Mouse (Mus musculus): ENCODE measurements around the gene Alg6. TPM values are rescaled to one million over a fixed set of nuclear protein-coding genes. Genes with fewer than 3 reads are reported as not detected.

The Alg6 gene
- polyA plus RNA-seq, 1 experiment from 2014 or later = 27.6 TPM

GRCm38 (mm10) chr4:99717905-99718304 is 2.4 kb downstream of the Alg6 start:
- ATAC-seq (replicated peaks; ENCODE audit: low FRiP score) (no peak), DNase-seq (ENCODE audit: low spot score) (no peak)
- no peak overlapping the region for H3K4me2 ChIP-seq
- H3K36me3 ChIP-seq (ENCODE audit: control insufficient read depth, insufficient read depth, low read length) = no peaks in the 10 kb centered on the region
- no peaks in the 10 kb centered on the region for H3K27me3 ChIP-seq (replicated peaks; ENCODE audit: control insufficient read depth, insufficient read depth, low read length)
- no peak overlapping the region for H3K27ac ChIP-seq (ENCODE audit: low read depth, low read length)
- 49% methylated on average over 4 of the region's 4 CpGs for WGBS
- H3K4me1 ChIP-seq (replicated peaks; ENCODE audit: control insufficient read depth, insufficient read depth, low read length) = 0 out of 2 replicates have a peak, but pooled peaks cover 5% of the 10 kb centered on the region
- no peak overlapping the region for H3K9ac ChIP-seq (ENCODE audit: low read depth, low read length)
- H3K4me3 ChIP-seq (ENCODE audit: low read depth, low read length) = no peak overlapping the region
- H3K9me3 ChIP-seq (ENCODE audit: control insufficient read depth, low read length) = no peaks in the 10 kb centered on the region

- H3K4me3 ChIP-seq (ENCODE audit: low read depth, low read length) = no peak overlapping the region
- no peaks in the 10 kb centered on the region for H3K27me3 ChIP-seq (replicated peaks; ENCODE audit: control insufficient read depth, insufficient read depth, low read length)
- H3K9me3 ChIP-seq (ENCODE audit: control insufficient read depth, low read length) = no peaks in the 10 kb centered on the region; the same call in 1 of the 2 replicates
- no peak overlapping the region for H3K27ac ChIP-seq (ENCODE audit: low read depth, low read length)
- H3K9ac ChIP-seq (ENCODE audit: low read depth, low read length) = no peak overlapping the region
- 92% methylated on average over 4 of the region's 4 CpGs for WGBS
- H3K36me3 ChIP-seq (ENCODE audit: control insufficient read depth, insufficient read depth, low read length) = peaks cover 24% of the 10 kb centered on the region
- no peak overlapping the region for H3K4me2 ChIP-seq
- DNase-seq (ENCODE audit: low spot score) (no peak), ATAC-seq (replicated peaks; ENCODE audit: low FRiP score) (no peak)
- no peaks in the 10 kb centered on the region for H3K4me1 ChIP-seq (replicated peaks; ENCODE audit: control insufficient read depth, insufficient read depth, low read length)
These were observed 8.9 kb downstream of the Alg6 start for GRCm38 (mm10) chr4:99724331-99724730.

- no peak for ATAC-seq (replicated peaks; ENCODE audit: low FRiP score)
- H3K36me3 ChIP-seq (ENCODE audit: control insufficient read depth, insufficient read depth, low read length) = peaks cover 37% of the 10 kb centered on the region
These were observed 10.5 kb downstream of the Alg6 start for GRCm38 (mm10) chr4:99725914-99726451.

GRCm38 (mm10) chr4:99739836-99740235 is 24.4 kb downstream of the Alg6 start:
- no peaks in the 10 kb centered on the region for H3K27me3 ChIP-seq (replicated peaks; ENCODE audit: control insufficient read depth, insufficient read depth, low read length)
- WGBS = 80% methylated on average over 7 of the region's 7 CpGs

More at GRCm38 (mm10) chr4:99725914-99726451, 10.5 kb downstream of the Alg6 start:
- peaks cover 12% of the 10 kb centered on the region; the same call in 1 of the 2 replicates for H3K9me3 ChIP-seq (ENCODE audit: control insufficient read depth, low read length)
- H3K27ac ChIP-seq (ENCODE audit: low read depth, low read length) = no peak overlapping the region
- DNase-seq (ENCODE audit: low spot score) = no peak
- no peaks in the 10 kb centered on the region for H3K27me3 ChIP-seq (replicated peaks; ENCODE audit: control insufficient read depth, insufficient read depth, low read length)
- no peaks in the 10 kb centered on the region for H3K4me1 ChIP-seq (replicated peaks; ENCODE audit: control insufficient read depth, insufficient read depth, low read length)
- WGBS = 89% methylated on average over 8 of the region's 8 CpGs
- H3K4me2 ChIP-seq = no peak overlapping the region
- no peak overlapping the region for H3K4me3 ChIP-seq (ENCODE audit: low read depth, low read length)
- H3K9ac ChIP-seq (ENCODE audit: low read depth, low read length) = no peak overlapping the region

GRCm38 (mm10) chr4:99752426-99752825 is 37.0 kb downstream of the Alg6 start:
- H3K9me3 ChIP-seq (ENCODE audit: control insufficient read depth, low read length) = no peaks in the 10 kb centered on the region
- DNase-seq (ENCODE audit: low spot score) (no peak), ATAC-seq (replicated peaks; ENCODE audit: low FRiP score) (no peak)
- H3K9ac ChIP-seq (ENCODE audit: low read depth, low read length) = no peak overlapping the region
- H3K4me3 ChIP-seq (ENCODE audit: low read depth, low read length) = no peak overlapping the region
- H3K36me3 ChIP-seq (ENCODE audit: control insufficient read depth, insufficient read depth, low read length) = peaks cover 3% of the 10 kb centered on the region; the same call in 1 of the 2 replicates
- no peak overlapping the region for H3K27ac ChIP-seq (ENCODE audit: low read depth, low read length)
- H3K4me1 ChIP-seq (replicated peaks; ENCODE audit: control insufficient read depth, insufficient read depth, low read length) = no peaks in the 10 kb centered on the region
- 87% methylated on average over 5 of the region's 5 CpGs for WGBS
- H3K27me3 ChIP-seq (replicated peaks; ENCODE audit: control insufficient read depth, insufficient read depth, low read length) = no peaks in the 10 kb centered on the region
- no peak overlapping the region for H3K4me2 ChIP-seq

More at GRCm38 (mm10) chr4:99739836-99740235, 24.4 kb downstream of the Alg6 start:
- DNase-seq (ENCODE audit: low spot score) = no peak
- H3K4me3 ChIP-seq (ENCODE audit: low read depth, low read length) = no peak overlapping the region
- no peak overlapping the region for H3K4me2 ChIP-seq
- H3K9me3 ChIP-seq (ENCODE audit: control insufficient read depth, low read length) = no peaks in the 10 kb centered on the region
- H3K4me1 ChIP-seq (replicated peaks; ENCODE audit: control insufficient read depth, insufficient read depth, low read length) = no peaks in the 10 kb centered on the region
- H3K36me3 ChIP-seq (ENCODE audit: control insufficient read depth, insufficient read depth, low read length) = no peaks in the 10 kb centered on the region; the same call in 1 of the 2 replicates
- no peak for ATAC-seq (replicated peaks; ENCODE audit: low FRiP score)
- no peak overlapping the region for H3K27ac ChIP-seq (ENCODE audit: low read depth, low read length)
- H3K9ac ChIP-seq (ENCODE audit: low read depth, low read length) = no peak overlapping the region

GRCm38 (mm10) chr4:99766303-99766702 is 50.8 kb downstream of the Alg6 start:
- no peak overlapping the region for H3K9ac ChIP-seq (ENCODE audit: low read depth, low read length)
- no peaks in the 10 kb centered on the region for H3K4me1 ChIP-seq (replicated peaks; ENCODE audit: control insufficient read depth, insufficient read depth, low read length)
- 79% methylated on average over 5 of the region's 5 CpGs for WGBS
- no peaks in the 10 kb centered on the region for H3K27me3 ChIP-seq (replicated peaks; ENCODE audit: control insufficient read depth, insufficient read depth, low read length)
- H3K9me3 ChIP-seq (ENCODE audit: control insufficient read depth, low read length) = no peaks in the 10 kb centered on the region
- no peak overlapping the region for H3K4me2 ChIP-seq
- no peaks in the 10 kb centered on the region; the same call in 1 of the 2 replicates for H3K36me3 ChIP-seq (ENCODE audit: control insufficient read depth, insufficient read depth, low read length)
- no peak overlapping the region for H3K27ac ChIP-seq (ENCODE audit: low read depth, low read length)
- no peak for ATAC-seq (replicated peaks; ENCODE audit: low FRiP score)
- DNase-seq (ENCODE audit: low spot score) = no peak
- H3K4me3 ChIP-seq (ENCODE audit: low read depth, low read length) = no peak overlapping the region

- Histone ChIP-seq H3K36me3 (ENCODE audit: control insufficient read depth, insufficient read depth, low read length) (no peaks in the 10 kb centered on the region; the same call in 1 of the 2 replicates), H3K4me3 (ENCODE audit: low read depth, low read length) (no peak overlapping the region), H3K27me3 (replicated peaks; ENCODE audit: control insufficient read depth, insufficient read depth, low read length) (no peaks in the 10 kb centered on the region), H3K4me1 (replicated peaks; ENCODE audit: control insufficient read depth, insufficient read depth, low read length) (no peaks in the 10 kb centered on the region), H3K27ac (ENCODE audit: low read depth, low read length) (no peak overlapping the region), H3K4me2 (no peak overlapping the region), H3K9me3 (ENCODE audit: control insufficient read depth, low read length) (no peaks in the 10 kb centered on the region), H3K9ac (ENCODE audit: low read depth, low read length) (no peak overlapping the region)
- DNase-seq (ENCODE audit: low spot score) (no peak), ATAC-seq (replicated peaks; ENCODE audit: low FRiP score) (no peak)
- 58% methylated on average over 1 of the region's 1 CpGs for WGBS
These were observed 51.3 kb downstream of the Alg6 start for GRCm38 (mm10) chr4:99766753-99767152.

GRCm38 (mm10) chr4:99770555-99770954 is 55.1 kb downstream of the Alg6 start:
- 81% methylated on average over 5 of the region's 5 CpGs for WGBS
- Histone ChIP-seq H3K9ac (ENCODE audit: low read depth, low read length) (no peak overlapping the region), H3K4me1 (replicated peaks; ENCODE audit: control insufficient read depth, insufficient read depth, low read length) (no peaks in the 10 kb centered on the region), H3K4me2 (no peak overlapping the region), H3K4me3 (ENCODE audit: low read depth, low read length) (no peak overlapping the region), H3K27ac (ENCODE audit: low read depth, low read length) (no peak overlapping the region), H3K27me3 (replicated peaks; ENCODE audit: control insufficient read depth, insufficient read depth, low read length) (no peaks in the 10 kb centered on the region), H3K9me3 (ENCODE audit: control insufficient read depth, low read length) (no peaks in the 10 kb centered on the region), H3K36me3 (ENCODE audit: control insufficient read depth, insufficient read depth, low read length) (no peaks in the 10 kb centered on the region; the same call in 1 of the 2 replicates)
- DNase-seq (ENCODE audit: low spot score) (no peak), ATAC-seq (replicated peaks; ENCODE audit: low FRiP score) (no peak)

GRCm38 (mm10) chr4:99773041-99773440 is 57.6 kb downstream of the Alg6 start:
- no peak for DNase-seq (ENCODE audit: low spot score)
- Histone ChIP-seq H3K4me2 (no peak overlapping the region), H3K9me3 (ENCODE audit: control insufficient read depth, low read length) (no peaks in the 10 kb centered on the region), H3K27me3 (replicated peaks; ENCODE audit: control insufficient read depth, insufficient read depth, low read length) (no peaks in the 10 kb centered on the region), H3K4me1 (replicated peaks; ENCODE audit: control insufficient read depth, insufficient read depth, low read length) (no peaks in the 10 kb centered on the region), H3K4me3 (ENCODE audit: low read depth, low read length) (no peak overlapping the region), H3K9ac (ENCODE audit: low read depth, low read length) (no peak overlapping the region), H3K27ac (ENCODE audit: low read depth, low read length) (no peak overlapping the region), H3K36me3 (ENCODE audit: control insufficient read depth, insufficient read depth, low read length) (no peaks in the 10 kb centered on the region)
- ATAC-seq (replicated peaks; ENCODE audit: low FRiP score) = no peak
- 64% methylated on average over 1 of the region's 1 CpGs for WGBS
